Mouse (Mus musculus): ENCODE measurements around the gene Rrad. TPM values are rescaled to one million over a fixed set of nuclear protein-coding genes. Genes with fewer than 3 reads are reported as not detected.

Rrad gene
- polyA plus RNA-seq, 1 experiment = 3.3 TPM

DNA sequence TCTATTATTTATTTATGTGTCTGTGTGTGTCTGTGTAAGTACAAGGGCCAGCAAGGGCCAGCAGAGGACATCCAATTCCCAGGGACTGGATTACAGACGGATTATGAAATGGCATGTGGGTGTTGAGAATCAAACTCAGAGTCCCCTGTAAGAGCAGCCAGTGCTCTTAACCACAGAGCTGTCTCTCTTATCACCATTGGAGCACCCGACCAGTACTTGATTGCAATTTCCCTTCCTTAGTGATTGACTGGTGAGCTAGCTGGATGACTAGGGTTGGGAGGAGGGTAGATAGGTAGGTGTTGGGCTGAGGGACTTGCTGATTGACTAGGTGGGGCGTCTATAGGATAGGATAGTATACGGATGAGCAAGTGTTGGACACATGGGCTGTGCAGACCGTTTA lies 10.4 kb downstream of the Rrad start:
- no peak for DNase-seq (ENCODE audit: low read depth, low spot score)
- 66% methylated on average over 5 of the region's 5 CpGs for WGBS

GRCm38 (mm10) chr8:104613119-104613518 lies 18.0 kb downstream of the Rrad start:
- WGBS = 62% methylated on average over 4 of the region's 4 CpGs
- DNase-seq (ENCODE audit: low read depth, low spot score) = no peak

DNA sequence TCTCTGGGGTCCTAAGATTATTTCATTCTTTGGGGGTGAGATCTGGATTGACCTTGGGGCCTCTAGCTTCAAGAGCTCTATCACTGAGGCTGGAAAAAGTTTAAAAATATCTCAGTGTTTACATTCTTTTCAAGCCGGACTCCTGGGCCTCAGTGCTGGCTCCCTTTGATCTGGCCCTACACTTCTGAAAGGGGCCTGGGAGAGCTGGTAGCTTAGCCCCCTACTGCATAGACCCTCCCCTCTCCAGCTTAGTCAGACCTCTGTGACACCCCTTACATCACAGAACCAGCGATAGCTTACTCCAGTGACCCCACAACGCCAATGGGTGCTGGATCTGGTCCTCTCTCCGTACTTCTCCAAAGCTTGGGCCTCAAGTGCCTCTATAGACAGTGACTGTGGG lies 19.5 kb downstream of the Rrad start:
- DNase-seq (ENCODE audit: low read depth, low spot score) = no peak
- WGBS = 58% methylated on average over 4 of the region's 4 CpGs

DNA sequence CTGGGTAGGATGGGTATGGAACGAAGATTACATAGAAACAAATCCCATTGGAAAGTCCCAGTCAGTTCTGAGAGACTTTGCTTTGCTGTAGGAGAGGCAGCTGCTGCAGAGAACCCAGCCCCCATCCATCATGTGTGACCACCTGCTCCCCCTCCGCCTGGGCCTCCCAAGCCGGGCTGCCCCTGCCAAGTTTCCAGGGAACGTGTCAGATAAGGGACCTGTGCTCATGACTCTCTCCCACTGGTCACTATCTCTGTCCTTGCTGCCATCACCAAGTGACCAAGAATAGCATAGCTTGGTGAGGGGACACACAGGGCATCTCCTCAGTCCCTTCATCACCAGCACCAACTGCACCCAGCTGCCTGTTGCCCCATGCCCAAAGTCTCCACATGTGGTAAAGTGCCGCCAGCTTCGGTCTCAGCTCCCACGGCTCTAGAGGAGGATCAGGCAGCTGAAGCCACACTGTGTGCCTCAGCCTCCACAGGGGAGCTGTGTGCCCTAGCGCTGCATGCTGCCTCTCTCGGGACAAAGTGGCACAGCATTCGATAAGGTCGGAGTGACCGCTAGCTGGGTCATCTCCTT lies 20.9 kb downstream of the Rrad start:
- WGBS = 85% methylated on average over 12 of the region's 12 CpGs
- DNase-seq (ENCODE audit: low read depth, low spot score) = no peak

GRCm38 (mm10) chr8:104609222-104609621 lies 21.9 kb downstream of the Rrad start:
- DNase-seq (ENCODE audit: low read depth, low spot score) = no peak
- 74% methylated on average over 8 of the region's 8 CpGs for WGBS

- 67% methylated on average over 2 of the region's 2 CpGs for WGBS
- no peak for DNase-seq (ENCODE audit: low read depth, low spot score)
These were observed 23.2 kb downstream of the Rrad start for GRCm38 (mm10) chr8:104607944-104608343.

GRCm38 (mm10) chr8:104606329-104606728 lies 24.8 kb downstream of the Rrad start:
- 26% methylated on average over 6 of the region's 6 CpGs for WGBS
- no peak for DNase-seq (ENCODE audit: low read depth, low spot score)

DNA sequence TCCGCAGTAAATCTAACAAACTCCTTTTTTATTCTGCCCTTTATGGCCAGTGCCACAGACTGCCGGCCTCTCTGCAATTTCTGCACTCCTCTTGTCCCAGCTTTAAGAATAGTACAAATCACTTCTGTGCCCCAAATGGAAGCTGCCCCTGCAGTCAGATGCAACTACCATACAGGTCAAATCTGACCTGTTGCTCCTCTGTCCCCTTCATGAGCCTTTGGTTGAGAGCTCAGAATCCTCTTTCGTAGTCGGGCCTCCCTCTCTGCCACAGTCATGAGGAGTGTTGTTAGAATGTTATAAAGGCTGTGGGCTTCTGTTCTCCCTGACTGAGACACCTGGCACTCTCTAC lies 27.9 kb downstream of the Rrad start:
- no peak for DNase-seq (ENCODE audit: low read depth, low spot score)
- WGBS = 74% methylated on average over 4 of the region's 4 CpGs

- 26% methylated on average over 21 of the region's 21 CpGs for WGBS
- DNase-seq (ENCODE audit: low read depth, low spot score) = peak; percentile 66
These were observed 28.5 kb downstream of the Rrad start for GRCm38 (mm10) chr8:104602468-104603244.

GRCm38 (mm10) chr8:104601941-104602371 lies 29.2 kb downstream of the Rrad start:
- WGBS = 2% methylated on average over 12 of the region's 12 CpGs
- DNase-seq (ENCODE audit: low read depth, low spot score) = no peak

DNA sequence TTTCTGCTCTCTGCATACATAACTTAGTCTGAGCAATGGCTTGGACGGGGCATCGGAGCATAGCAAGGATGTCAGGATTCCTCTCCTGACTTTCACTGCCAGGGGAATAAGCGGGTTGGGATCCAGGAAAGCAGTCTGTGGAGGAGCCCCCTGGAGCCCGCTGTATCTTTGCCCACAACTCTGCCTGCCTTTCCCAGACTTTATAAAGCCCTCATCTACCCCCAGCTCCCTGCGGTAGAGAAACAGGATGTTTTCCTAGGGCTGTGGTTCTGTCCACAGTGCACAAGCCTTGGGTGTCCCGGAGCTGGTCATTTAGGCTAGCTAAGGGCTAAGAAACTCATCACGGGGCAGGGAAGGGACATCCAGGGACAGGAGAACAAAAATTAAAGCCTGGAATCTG lies 29.7 kb downstream of the Rrad start:
- no peak for DNase-seq (ENCODE audit: low read depth, low spot score)
- WGBS = 41% methylated on average over 7 of the region's 7 CpGs

GRCm38 (mm10) chr8:104598496-104598895 lies 32.6 kb downstream of the Rrad start:
- WGBS = 41% methylated on average over 6 of the region's 6 CpGs
- no peak for DNase-seq (ENCODE audit: low read depth, low spot score)

DNA sequence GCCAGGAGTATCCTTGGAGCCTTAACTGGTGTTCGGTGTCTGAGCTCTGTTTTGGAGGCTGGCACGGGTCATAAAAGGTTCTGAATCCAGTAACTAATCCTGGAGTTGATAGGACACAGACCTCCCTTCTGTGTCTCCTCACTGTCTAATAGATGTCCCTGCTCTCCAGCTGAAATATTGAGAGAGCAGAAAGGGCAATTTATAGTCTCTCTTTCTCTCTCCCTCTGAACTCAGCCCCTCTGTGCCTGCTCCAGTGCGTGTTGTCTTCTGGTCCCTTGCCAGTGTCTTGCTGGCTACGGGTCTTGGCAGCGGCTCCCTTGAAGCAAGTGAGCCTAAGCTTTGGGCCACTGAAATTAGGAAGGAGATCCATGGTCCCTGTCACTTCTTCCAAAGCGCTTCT lies 33.5 kb downstream of the Rrad start:
- WGBS = 65% methylated on average over 6 of the region's 6 CpGs
- DNase-seq (ENCODE audit: low read depth, low spot score) = no peak

DNA sequence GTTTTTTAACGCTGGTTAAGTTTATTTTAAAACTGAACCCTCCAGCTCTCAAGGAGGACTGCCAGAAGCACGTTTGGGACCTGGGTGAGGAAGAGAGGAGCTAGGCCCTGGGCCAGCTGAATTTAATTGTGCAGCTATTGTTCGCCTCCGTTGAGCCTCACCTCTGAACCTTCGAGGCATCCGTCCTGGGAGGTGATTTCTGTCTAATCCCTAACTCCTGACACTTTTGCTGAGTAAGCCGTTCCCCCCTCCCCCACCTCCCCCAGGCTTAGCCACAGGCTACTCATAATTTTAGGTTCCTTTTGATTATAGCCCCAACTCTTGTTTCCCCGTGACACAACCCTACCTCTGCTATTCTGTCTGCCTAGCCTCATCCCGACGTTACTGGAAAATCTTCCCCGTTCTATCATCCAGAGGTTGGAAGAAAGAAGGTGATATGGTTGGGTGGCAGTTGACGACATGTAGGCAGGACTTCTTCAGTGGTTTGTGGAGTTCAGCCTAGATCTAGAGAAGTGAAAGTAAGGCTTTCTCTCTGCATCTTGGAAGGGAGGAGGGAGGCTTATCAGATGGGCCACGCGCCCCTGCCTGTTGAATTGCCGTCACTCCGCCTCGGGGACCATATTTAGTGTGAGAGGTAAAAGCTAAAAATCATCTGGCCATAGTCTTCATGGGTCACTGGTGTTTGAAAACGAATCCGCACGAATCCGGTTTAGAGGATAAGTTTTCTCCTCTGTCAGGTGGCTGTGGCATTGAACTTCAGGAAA lies 35.2 kb downstream of the Rrad start:
- WGBS = 79% methylated on average over 21 of the region's 21 CpGs
- no peak for DNase-seq (ENCODE audit: low read depth, low spot score)

DNA sequence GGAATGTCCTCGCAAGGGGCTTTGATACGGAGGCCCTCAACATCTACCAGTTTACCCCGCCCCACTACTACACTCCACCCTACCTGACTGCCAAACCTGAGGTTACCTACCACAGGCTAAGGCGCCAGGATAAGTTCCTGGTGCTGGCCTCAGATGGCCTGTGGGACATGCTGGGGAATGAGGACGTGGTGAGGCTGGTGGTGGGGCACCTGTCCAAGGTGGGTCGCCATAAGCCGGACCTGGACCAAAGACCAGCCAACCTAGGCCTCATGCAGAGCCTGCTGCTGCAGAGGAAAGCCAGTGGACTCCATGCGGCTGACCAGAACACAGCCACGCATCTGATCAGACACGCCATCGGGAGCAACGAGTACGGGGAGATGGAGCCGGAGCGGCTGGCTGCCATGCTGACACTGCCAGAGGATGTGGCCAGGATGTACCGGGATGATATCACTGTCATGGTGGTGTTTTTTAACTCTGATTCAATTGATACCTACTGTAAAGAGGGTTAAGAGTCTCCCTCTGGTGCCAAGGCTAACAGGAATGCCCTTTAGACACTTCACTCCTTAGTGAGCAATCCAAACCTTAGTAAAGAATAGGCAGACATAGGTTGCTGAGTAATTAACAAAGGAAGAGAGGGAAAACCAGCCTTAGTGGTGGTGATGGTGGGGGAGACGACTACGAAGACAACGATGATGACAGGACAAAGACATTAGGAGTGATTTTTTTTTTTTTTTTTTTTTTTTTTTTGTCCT lies 36.3 kb downstream of the Rrad start:
- 95% methylated on average over 19 of the region's 19 CpGs for WGBS
- no peak for DNase-seq (ENCODE audit: low read depth, low spot score)

DNA sequence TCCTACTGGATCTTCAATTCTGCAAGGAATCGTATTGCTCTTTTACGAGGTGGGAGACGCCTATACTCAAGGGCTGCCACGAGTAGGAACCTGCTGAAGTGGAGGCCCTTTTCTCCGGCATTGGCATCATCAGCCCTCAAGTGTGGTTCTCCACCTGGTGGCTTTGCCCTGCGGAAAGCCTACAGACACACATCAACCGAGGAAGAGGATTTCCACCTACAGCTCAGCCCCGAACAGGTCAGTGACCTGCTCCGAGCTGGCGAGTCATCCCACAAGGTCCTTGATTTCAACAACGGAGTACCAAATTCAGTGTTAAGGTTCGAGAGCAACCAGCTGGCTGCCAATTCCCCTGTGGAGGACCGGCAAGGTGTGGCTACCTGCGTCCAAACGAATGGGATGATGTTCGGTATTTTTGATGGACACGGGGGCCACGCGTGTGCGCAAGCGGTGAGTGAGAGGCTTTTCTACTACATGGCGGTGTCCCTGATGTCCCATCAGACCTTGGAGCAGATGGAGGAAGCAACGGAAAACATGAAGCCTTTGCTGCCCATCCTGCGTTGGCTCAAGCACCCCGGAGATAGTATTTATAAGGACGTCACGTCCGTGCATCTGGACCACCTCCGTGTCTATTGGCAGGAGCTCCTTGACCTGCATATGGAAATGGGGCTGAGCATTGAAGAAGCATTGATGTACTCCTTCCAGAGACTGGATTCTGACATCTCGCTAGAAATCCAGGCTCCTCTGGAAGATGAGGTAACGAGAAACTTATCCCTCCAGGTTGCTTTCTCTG lies 37.4 kb downstream of the Rrad start:
- DNase-seq (ENCODE audit: low read depth, low spot score) = no peak
- 92% methylated on average over 31 of the region's 31 CpGs for WGBS

DNA sequence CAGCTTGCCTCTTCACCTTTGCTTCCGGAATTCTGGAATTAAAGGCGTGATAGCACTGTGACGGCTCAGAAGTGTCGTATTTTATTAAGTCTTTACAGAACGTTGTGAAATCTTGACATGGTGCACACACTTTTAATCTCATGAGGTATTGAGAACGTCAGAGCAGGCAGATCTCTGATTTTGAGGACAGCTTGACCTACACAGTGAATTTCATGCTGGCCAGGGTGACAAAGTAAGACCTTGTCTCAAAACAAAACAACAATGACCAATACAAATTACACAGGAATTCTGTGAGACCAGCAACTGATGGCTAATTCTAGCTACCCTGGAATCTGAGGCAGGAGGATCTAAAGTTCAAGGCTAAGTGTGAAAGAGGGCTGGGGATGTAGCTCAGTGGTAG lies 38.6 kb downstream of the Rrad start:
- 65% methylated on average over 6 of the region's 6 CpGs for WGBS
- DNase-seq (ENCODE audit: low read depth, low spot score) = no peak

DNA sequence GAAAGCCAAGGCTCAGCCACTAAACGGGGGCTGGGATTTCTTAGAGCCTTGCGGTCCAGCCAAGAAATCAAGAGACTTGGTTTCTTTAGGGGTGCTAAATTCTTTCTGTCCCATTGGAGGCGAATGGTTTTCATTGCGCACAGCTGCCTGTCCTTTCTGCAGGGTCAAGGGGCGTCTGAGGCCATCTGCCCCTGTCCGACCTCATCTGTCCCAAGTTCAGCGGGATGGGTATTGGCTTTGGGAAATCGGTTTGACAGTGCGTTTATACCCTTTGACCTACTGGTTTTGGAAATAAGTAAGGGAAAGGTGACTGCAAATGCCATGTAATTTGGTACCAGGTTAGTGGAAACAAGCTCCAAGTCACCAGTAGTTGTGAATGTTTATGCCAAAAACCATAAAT lies 39.3 kb downstream of the Rrad start:
- no peak for DNase-seq (ENCODE audit: low read depth, low spot score)
- 2% methylated on average over 9 of the region's 9 CpGs for WGBS

- peak; percentile 94 for DNase-seq (ENCODE audit: low read depth, low spot score)
- WGBS = under 1% methylated on average over 44 of the region's 44 CpGs
These were observed 39.8 kb downstream of the Rrad start, which contains the start of gene Pdp2 for GRCm38 (mm10) chr8:104591133-104591834. Gene Pdp2 (plus strand): TSS chr8:104591451.

All from large intestine, adult 2 months (tissue).